Mouse (Mus musculus): ENCODE data around the gene Vmn2r114.
"Not testable (repeated sequence)": the region's sequence is repeated elsewhere in the genome, so short reads cannot be mapped to it uniquely, and the experiment has no call there.

The Vmn2r114 gene

GRCm38 (mm10) chr17:23312437-23312836 is at the start of gene Vmn2r114:
TSS of gene Vmn2r114 (minus strand) at chr17:23312537.
- DNase-seq, result not testable (repeated sequence)

GRCm38 (mm10) chr17:23351644-23352043 is 39.3 kb upstream of the Vmn2r114 start:
- no peak for DNase-seq

GRCm38 (mm10) chr17:23343441-23343840 is 31.1 kb upstream of the Vmn2r114 start, which contains the start of gene Vmn2r115:
TSS of gene Vmn2r115 (plus strand) at chr17:23343741.
- not testable (repeated sequence) for DNase-seq

- no peak for DNase-seq
Observed at GRCm38 (mm10) chr17:23330657-23331056, 18.3 kb upstream of the Vmn2r114 start.

All from lung, postnatal 36 days (tissue).